Mouse (Mus musculus): ENCODE results near the gene Gpr34. TPM values are rescaled to one million over a fixed set of nuclear protein-coding genes. Genes with fewer than 3 reads are reported as not detected.

Gene Gpr34
- total RNA-seq, 2 experiments from 2014 or later = 1.7 to 2.0 TPM

GRCm38 (mm10) chrX:13661063-13661462, 29.2 kb downstream of the Gpr34 start, which contains the start of gene Gpr82:
Gene Gpr82, plus strand, starts transcription at chrX:13661363.
- no peak for DNase-seq
- intact Hi-C loops (cut with DNase I) = no loop called here

GRCm38 (mm10) chrX:13668867-13669266, 37.0 kb downstream of the Gpr34 start:
- DNase-seq = no peak
- intact Hi-C loops (cut with DNase I) = no loop called here

GRCm38 (mm10) chrX:13670342-13670741, 38.5 kb downstream of the Gpr34 start:
- no peak for DNase-seq
- intact Hi-C loops (cut with DNase I) = no loop called here

GRCm38 (mm10) chrX:13673001-13673400, 41.1 kb downstream of the Gpr34 start:
- intact Hi-C loops (cut with DNase I) = no loop called here

GRCm38 (mm10) chrX:13681748-13682147, 49.9 kb downstream of the Gpr34 start:
- intact Hi-C loops (cut with DNase I) = no loop called here

More at GRCm38 (mm10) chrX:13673001-13673400, 41.1 kb downstream of the Gpr34 start:
- no peak for DNase-seq

GRCm38 (mm10) chrX:13686589-13686988, 54.7 kb downstream of the Gpr34 start:
- intact Hi-C loops (cut with DNase I) = no loop called here
- no peak for DNase-seq

More at GRCm38 (mm10) chrX:13681748-13682147, 49.9 kb downstream of the Gpr34 start:
- DNase-seq = no peak

- intact Hi-C loops (cut with DNase I) = no loop called here
- DNase-seq = no peak
Observed at GRCm38 (mm10) chrX:13688356-13688755, 56.5 kb downstream of the Gpr34 start.

Small RNA genes lying within 50 kb of the gene (microRNA-seq; reads per million reads assigned to microRNA genes)
- gene Gm25246 = 0 reads per million in 2 experiments

Other genes starting within 250 kb of the Gpr34 start
- gene Nyx, start 166.0 kb upstream of the Gpr34 start, total RNA-seq (2021) = under 1 TPM; 0.15 to 0.24 TPM
- gene Gpr82, start 29.3 kb downstream of the Gpr34 start, total RNA-seq (2021) = not detected
- gene Cask, start 219.3 kb downstream of the Gpr34 start, total RNA-seq (2021) = 10 to 100 TPM; 20.5 to 22.3 TPM

All from heart, postnatal 10 days (tissue).